Mouse (Mus musculus): ENCODE data around the gene Krt222.
"Not testable (repeated sequence)": the region's sequence is repeated elsewhere in the genome, so short reads cannot be mapped to it uniquely, and the experiment has no call there.

The Krt222 gene

GRCm38 (mm10) chr11:99243820-99244374 is at the start of gene Krt222:
Krt222 (minus strand) TSS chr11:99244085.
- DNase-seq, result peak; percentile 62 to 70

- peak; percentile 78 to 82 for DNase-seq
Measured at GRCm38 (mm10) chr11:99292846-99293245, 49.0 kb upstream of the Krt222 start.

- DNase-seq, result peak in 1 of 2 experiments; percentile 14
Measured at GRCm38 (mm10) chr11:99284833-99285312, 41.0 kb upstream of the Krt222 start, which contains the start of gene Krt24. Krt24 (minus strand) TSS chr11:99285262.

- peak; percentile 44 to 48 for DNase-seq
Measured at GRCm38 (mm10) chr11:99284011-99284410, 40.1 kb upstream of the Krt222 start.

- peak in 1 of 2 experiments; percentile 19 for DNase-seq
Measured at GRCm38 (mm10) chr11:99283334-99283733, 39.4 kb upstream of the Krt222 start.

GRCm38 (mm10) chr11:99281116-99281515 is 37.2 kb upstream of the Krt222 start:
- peak; percentile 32 to 49 for DNase-seq

GRCm38 (mm10) chr11:99279986-99280385 is 36.1 kb upstream of the Krt222 start:
- peak in 1 of 2 experiments; percentile 25 for DNase-seq

GRCm38 (mm10) chr11:99276786-99277185 is 32.9 kb upstream of the Krt222 start:
- DNase-seq, result no peak

- DNase-seq, result no peak
Measured at GRCm38 (mm10) chr11:99275624-99276023, 31.7 kb upstream of the Krt222 start.

GRCm38 (mm10) chr11:99272721-99273120 is 28.8 kb upstream of the Krt222 start:
- no peak for DNase-seq

GRCm38 (mm10) chr11:99269192-99269591 is 25.3 kb upstream of the Krt222 start:
- no peak for DNase-seq

- no peak for DNase-seq
Measured at GRCm38 (mm10) chr11:99265796-99266195, 21.9 kb upstream of the Krt222 start.

GRCm38 (mm10) chr11:99265220-99265619 is 21.3 kb upstream of the Krt222 start:
- peak; percentile 37 to 53 for DNase-seq

- DNase-seq, result no peak
Measured at GRCm38 (mm10) chr11:99256213-99256612, 12.3 kb upstream of the Krt222 start.

GRCm38 (mm10) chr11:99255316-99255715 is 11.4 kb upstream of the Krt222 start:
- no peak for DNase-seq

GRCm38 (mm10) chr11:99253893-99254292 is 10.0 kb upstream of the Krt222 start:
- no peak for DNase-seq

- peak; percentile 24 to 29 for DNase-seq
Measured at GRCm38 (mm10) chr11:99252671-99253070, 8.8 kb upstream of the Krt222 start.

- no peak for DNase-seq
Measured at GRCm38 (mm10) chr11:99250666-99251065, 6.8 kb upstream of the Krt222 start.

GRCm38 (mm10) chr11:99250241-99250640 is 6.4 kb upstream of the Krt222 start:
- peak in 1 of 2 experiments; percentile 17 for DNase-seq

GRCm38 (mm10) chr11:99249115-99249514 is 5.2 kb upstream of the Krt222 start:
- peak; percentile 69 to 80 for DNase-seq

GRCm38 (mm10) chr11:99247916-99248315 is 4.0 kb upstream of the Krt222 start:
- no peak for DNase-seq

- DNase-seq, result not testable (repeated sequence)
Measured at GRCm38 (mm10) chr11:99244519-99244918, 634 bp upstream of the Krt222 start.

GRCm38 (mm10) chr11:99243200-99243819 is 575 bp downstream of the Krt222 start:
- DNase-seq, result no peak

GRCm38 (mm10) chr11:99242056-99242455 is 1.8 kb downstream of the Krt222 start:
- no peak for DNase-seq
